Mouse (Mus musculus) CD4-positive, CD25-positive, alpha-beta regulatory T cell, adult 4 months (primary cell): ENCODE results near the gene Gm20708. TPM values are rescaled to one million over a fixed set of nuclear protein-coding genes. Genes with fewer than 3 reads are reported as not detected.

ENCODE experiments used
- ATAC-seq: one replicate; pipeline ENCODE4 v1.8.0; 2017
- polyA plus RNA-seq, 2 experiments: library from polyadenylated mRNA; unstranded; fragments of 100-300 nt; shearing (Covaris generic); gene quantifications; one replicate each; pipeline ENCODE4 v1.2.1; 2017

Gene Gm20708
- polyA plus RNA-seq, 2 experiments from 2014 or later: 1.0 to 3.2 TPM

GRCm38 (mm10) chr11:117871376-117871775 is 61.9 kb downstream of the Gm20708 start:
- no peak for ATAC-seq

- ATAC-seq: peak; percentile 76
Observed at GRCm38 (mm10) chr11:117871911-117872584, 62.6 kb downstream of the Gm20708 start.

- no peak for ATAC-seq
Observed at GRCm38 (mm10) chr11:117872861-117873608, 63.6 kb downstream of the Gm20708 start, which contains the start of gene Tha1. Tha1 (minus strand) TSS chr11:117873481.

DNA sequence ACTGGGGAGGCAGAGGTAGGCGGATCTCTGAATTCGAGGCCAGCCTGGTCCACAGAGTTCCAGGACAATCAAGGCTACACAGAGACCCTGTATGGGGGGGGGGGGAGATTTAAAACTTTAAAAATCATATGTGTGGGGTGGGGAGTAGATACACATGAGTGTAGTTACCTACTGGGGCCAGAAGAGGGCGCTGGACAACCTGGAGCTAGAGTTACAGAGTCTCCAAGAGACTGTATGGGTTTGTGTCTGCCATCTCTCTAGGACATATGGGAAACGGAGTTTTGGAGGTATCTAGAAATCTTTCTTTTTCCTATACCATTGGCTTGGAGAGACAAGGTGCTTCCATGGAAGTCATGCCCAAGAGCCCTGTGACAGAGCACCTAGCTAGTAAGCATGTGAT is 65.0 kb downstream of the Gm20708 start:
- no peak for ATAC-seq

DNA sequence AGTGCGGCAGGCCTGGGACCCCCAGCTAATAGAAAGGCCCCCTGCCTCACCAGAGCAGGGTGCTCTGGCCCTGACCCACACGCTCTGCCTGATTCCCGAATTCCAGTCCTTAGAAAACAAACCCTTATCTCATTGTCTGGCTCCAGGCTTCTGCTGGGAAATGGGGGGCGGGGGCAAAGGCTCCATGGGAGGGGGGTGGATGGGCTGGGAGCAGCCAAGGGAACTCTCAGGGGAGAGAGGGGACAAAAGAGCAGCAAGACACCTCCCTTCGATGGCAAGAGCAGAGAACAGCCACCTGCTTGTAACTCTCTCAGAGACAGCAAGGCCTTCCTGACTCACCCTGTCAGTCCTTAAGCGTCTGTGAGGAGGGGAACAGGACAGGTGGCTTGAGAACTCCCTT is 66.2 kb downstream of the Gm20708 start:
- no peak for ATAC-seq

DNA sequence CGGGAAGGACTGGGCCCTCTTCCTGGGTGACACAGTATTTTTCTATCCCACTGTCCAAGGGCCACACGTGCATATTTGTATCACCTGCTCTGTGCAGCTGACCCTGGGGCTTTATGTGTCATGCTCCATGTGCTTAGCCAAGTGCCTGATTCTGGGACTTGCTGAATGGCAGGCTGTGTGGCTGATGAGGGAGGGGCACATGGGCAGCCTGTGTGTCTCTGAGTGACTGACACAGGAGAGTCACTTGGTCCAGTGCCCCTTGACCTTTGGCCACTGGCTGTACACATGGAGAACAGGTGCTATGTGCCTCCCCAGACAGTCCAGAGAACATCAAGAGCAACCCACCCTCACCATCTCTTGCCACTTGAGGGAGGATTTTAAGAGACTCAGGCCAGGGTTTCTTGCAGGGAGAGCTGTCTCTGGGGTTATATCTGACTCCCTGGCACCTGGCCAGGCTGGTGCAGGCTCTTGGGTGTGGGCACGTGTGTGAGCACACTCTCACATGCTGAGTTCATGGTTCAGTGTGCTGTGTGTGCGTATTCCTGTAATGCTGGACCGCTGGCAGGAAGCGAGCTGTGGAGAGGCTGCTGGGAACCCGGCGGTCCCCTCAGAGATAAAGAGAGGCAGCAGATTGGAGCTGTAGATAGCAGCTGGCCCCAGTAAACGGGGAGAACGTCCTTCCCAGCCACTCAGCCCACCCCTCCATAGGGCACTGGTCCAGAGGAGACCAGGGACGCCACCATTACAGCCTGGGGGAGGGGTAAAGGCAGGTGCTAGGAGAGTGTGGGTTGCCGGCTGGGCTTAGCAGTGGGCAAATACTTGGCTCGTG is 68.7 kb downstream of the Gm20708 start:
- peak; percentile 92 for ATAC-seq

GRCm38 (mm10) chr11:117878892-117879291 is 69.4 kb downstream of the Gm20708 start:
- ATAC-seq: no peak

GRCm38 (mm10) chr11:117879676-117880075 is 70.2 kb downstream of the Gm20708 start:
- no peak for ATAC-seq

GRCm38 (mm10) chr11:117880336-117880976 is 71.0 kb downstream of the Gm20708 start:
- ATAC-seq: no peak

- no peak for ATAC-seq
Observed at GRCm38 (mm10) chr11:117880977-117881358, 71.5 kb downstream of the Gm20708 start.

GRCm38 (mm10) chr11:117881787-117882186 is 72.3 kb downstream of the Gm20708 start:
- peak; percentile 28 for ATAC-seq

DNA sequence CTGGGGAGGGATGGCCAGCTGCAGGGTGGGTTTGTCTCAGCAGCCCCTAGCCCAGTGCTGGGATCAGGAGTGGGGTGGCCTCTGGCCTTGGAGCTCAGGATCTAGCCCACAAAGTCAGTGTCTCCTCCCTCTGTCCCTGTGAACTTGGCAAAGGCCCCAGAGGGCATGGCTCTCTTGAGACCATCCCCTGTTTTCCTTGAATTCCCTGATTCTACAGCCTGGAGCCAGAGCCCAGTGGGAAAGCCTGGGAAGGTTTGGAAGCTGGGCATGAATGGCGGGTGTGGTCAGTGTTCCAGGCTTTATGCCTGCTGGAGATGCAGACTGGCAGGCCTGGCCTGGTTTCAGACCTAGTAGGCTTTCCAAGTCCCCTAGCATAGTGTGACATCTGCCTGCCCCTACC is 72.7 kb downstream of the Gm20708 start:
- ATAC-seq: no peak

DNA sequence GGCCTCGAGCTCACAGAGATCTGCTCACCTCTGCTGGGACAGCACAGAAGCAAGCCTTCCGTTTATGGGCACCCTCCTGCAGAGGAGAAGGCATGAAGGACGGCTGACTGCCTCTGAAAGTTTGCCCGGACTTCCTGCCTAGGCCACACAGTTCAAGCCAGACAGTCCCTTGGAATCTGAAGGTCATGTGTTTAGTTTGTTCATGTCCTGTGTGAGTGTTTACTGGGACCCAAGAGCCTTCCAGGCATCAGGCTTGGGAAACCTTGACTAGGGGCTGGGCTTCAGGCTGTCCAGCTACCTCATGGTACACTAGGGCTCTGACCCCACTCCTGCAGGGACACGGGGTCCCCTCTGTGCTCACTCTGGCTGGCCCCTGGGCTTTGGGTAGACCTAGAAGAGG is 76.5 kb downstream of the Gm20708 start:
- no peak for ATAC-seq

- ATAC-seq: no peak
Observed at GRCm38 (mm10) chr11:117888168-117888852, 78.8 kb downstream of the Gm20708 start.

DNA sequence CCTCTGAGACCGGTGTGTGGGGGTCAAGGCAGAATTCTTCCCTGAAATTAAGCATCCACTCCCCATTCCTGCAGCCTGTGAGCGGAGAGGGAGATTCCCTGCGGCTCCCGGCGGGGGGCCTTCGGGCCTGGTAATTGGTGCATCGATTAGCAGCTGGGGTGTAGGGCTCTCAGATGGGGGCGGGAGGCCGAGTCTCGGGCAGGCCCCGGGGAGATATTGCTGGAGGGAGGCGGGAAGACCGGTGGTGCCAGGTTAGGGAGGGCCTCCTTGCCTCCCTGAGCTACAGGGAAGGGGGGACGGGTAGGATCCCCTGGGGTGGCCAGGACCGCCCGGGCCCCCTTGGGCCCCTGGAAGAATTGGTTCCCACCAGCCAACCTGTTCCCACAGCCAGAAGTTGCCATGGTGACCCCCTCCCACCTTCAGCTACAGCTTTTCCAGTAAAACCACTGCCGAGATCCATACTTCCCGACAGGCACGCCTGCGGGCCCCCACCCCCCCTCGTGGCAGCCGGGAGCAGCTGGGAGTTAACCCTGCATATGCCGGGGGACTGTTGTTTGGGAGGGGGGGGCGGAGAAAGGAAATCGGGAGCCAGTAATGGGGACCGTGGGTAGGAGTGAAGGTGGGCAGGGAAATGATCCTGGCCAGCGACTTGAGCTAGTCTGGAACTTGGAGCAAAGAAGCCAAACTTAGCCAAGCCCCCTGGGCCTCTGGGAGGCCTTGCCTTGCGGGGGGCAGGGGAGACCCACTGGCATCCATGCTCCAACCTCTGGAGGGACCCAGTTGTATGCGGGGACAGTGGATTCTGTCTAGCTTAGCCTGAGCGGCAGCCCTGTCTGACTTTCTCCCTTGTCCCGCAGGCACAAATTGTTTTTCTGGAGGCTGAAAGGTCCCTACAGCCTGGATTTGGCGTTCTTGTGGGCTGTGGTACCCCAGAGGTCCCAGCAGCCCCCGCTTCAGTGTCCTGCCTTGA is 79.7 kb downstream of the Gm20708 start:
- ATAC-seq: no peak

Other genes with a start within 250 kb of the Gm20708 start
- 10 to 100 TPM; 19.6 to 21.4 TPM for gene Tnrc6c, start 155.4 kb upstream of the Gm20708 start, polyA plus RNA-seq
- 10 to 100 TPM; 35.1 to 41.6 TPM for gene Tmc8, start 27.6 kb upstream of the Gm20708 start, polyA plus RNA-seq
- gene Tmc6, start 27.5 kb upstream of the Gm20708 start, polyA plus RNA-seq: 100 to 1,000 TPM in 1 of 2 experiments, 10 to 100 TPM in 1; 85.5 to 146 TPM
- 1 to 10 TPM in 1 of 2 experiments, not detected in 1; 1.0 TPM for gene 6030468B19Rik, start 12.0 kb upstream of the Gm20708 start, polyA plus RNA-seq
- 100 to 1,000 TPM; 110 to 153 TPM for gene Syngr2, start within 50 bp of the Gm20708 start, polyA plus RNA-seq
- gene Afmid, start 16.3 kb downstream of the Gm20708 start, polyA plus RNA-seq: 10 to 100 TPM; 24.8 to 42.0 TPM
- 10 to 100 TPM; 31.4 to 55.1 TPM for gene Tk1, start 16.4 kb downstream of the Gm20708 start, polyA plus RNA-seq
- gene Birc5, start 39.6 kb downstream of the Gm20708 start, polyA plus RNA-seq: 10 to 100 TPM; 16.9 to 31.5 TPM
- not detected for gene Tmem235, start 51.1 kb downstream of the Gm20708 start, polyA plus RNA-seq
- gene Tha1, start 63.8 kb downstream of the Gm20708 start, polyA plus RNA-seq: 1 to 10 TPM; 8.5 to 10.0 TPM
- 10 to 100 TPM; 34.4 to 35.5 TPM for gene Socs3, start 160.4 kb downstream of the Gm20708 start, polyA plus RNA-seq
- 10 to 100 TPM; 34.3 to 38.8 TPM for gene Pgs1, start 176.6 kb downstream of the Gm20708 start, polyA plus RNA-seq